In the genomic region with DNA sequence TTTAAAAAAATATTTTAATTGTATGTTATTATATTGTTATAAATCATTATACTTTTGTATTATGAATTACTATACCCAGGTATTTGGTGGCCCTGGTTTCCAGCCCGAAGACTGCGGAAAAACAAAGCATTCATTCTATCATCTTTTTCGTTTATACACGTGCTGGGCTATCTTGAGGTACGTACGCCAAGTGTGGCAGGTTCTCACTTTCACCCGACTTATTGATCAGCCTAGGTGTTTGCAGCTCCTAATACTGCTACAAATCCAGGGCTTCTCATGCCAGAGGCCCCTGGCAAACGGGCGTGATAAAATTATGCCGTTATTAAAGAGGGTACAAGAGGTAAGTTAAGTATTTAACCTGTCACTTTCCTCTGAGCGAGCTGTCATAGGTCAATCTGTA, we compare ENCODE assay signal across 9 mouse cellular contexts.
DNase-seq lines count a peak whose midpoint lies in the region; ATAC-seq and TF ChIP-seq lines count a peak whose summit lies in the region.
"Had no signal": no experiment of that assay in that cellular context is flagged by ENCODE, and none has a peak within 500 bp of the region (broad histone marks: within the 10 kb centered on the region; RNA-seq: fewer than 3 reads in every experiment).

No protein-coding gene starts in this region.

- H3K4me3 ChIP-seq in heart, postnatal 0 days (ENCODE audit: low read depth, low read length) = no peak overlapping the region
- no peak overlapping the region for H3K4me3 ChIP-seq in limb, embryonic 12.5 days (replicated peaks)
- H3K4me3 ChIP-seq: megakaryocyte, embryonic 14.5 days had no signal

- H3K4me1 ChIP-seq in heart, postnatal 0 days (ENCODE audit: control insufficient read depth, insufficient read depth) = peaks cover 6% of the 10 kb centered on the region; the same call in 1 of the 2 replicates
- peaks cover 15% of the 10 kb centered on the region for H3K4me1 ChIP-seq in limb, embryonic 12.5 days (replicated peaks)
- H3K4me1 ChIP-seq: megakaryocyte, embryonic 14.5 days had no signal

- no peaks in the 10 kb centered on the region for H3K36me3 ChIP-seq in heart, postnatal 0 days (replicated peaks; ENCODE audit: control insufficient read depth, insufficient read depth, low read length)
- H3K36me3 ChIP-seq in limb, embryonic 12.5 days = no peaks in the 10 kb centered on the region

- WGBS in heart, postnatal 0 days = 86% methylated on average over 11 of the region's 11 CpGs
- WGBS in limb, embryonic 12.5 days = 81% methylated on average over 11 of the region's 11 CpGs

- no peak for ATAC-seq in heart, postnatal 0 days (ENCODE audit: insufficient read depth, low read depth)
- ATAC-seq in limb, embryonic 12.5 days (ENCODE audit: insufficient number of reproducible peaks, insufficient read depth, low FRiP score, low TSS enrichment, low read depth) = no peak

- H3K4me2 ChIP-seq in heart, postnatal 0 days (ENCODE audit: low read depth, low read length) = no peak overlapping the region
- H3K4me2 ChIP-seq in limb, embryonic 12.5 days = no peak overlapping the region
- H3K4me2 ChIP-seq: liver, embryonic 11.5 days had no signal

- H3K27me3 ChIP-seq in heart, postnatal 0 days (ENCODE audit: control insufficient read depth, insufficient read depth, low read length) = no peaks in the 10 kb centered on the region
- no peaks in the 10 kb centered on the region for H3K27me3 ChIP-seq in limb, embryonic 12.5 days
- H3K27me3 ChIP-seq: megakaryocyte, embryonic 14.5 days had no signal

- TF ChIP-seq EP300 in heart, postnatal 0 days (IDR thresholded peaks at IDR 0.05; ENCODE audit: low read depth) = no peak

- H3K9ac ChIP-seq in heart, postnatal 0 days (replicated peaks; ENCODE audit: low read depth, low read length) = no peak overlapping the region
- no peak overlapping the region for H3K9ac ChIP-seq in limb, embryonic 12.5 days (replicated peaks)

- no peak for TF ChIP-seq CTCF in heart, postnatal 0 days (IDR thresholded peaks at IDR 0.05; ENCODE audit: low read depth)

- no peak for DNase-seq in heart, postnatal 0 days (ENCODE audit: low spot score)
- no peak for DNase-seq in heart, adult 18-20 months
- DNase-seq in testis, postnatal 10 days (ENCODE audit: low spot score) = peak; percentile 11
- no peak for DNase-seq in testis, postnatal 14 days (ENCODE audit: low spot score)
- no peak for DNase-seq in gastrocnemius, postnatal 4 days (ENCODE audit: low spot score in 2 of 2)
- DNase-seq in urinary bladder, postnatal 10 days (ENCODE audit: low spot score) = no peak

- no peaks in the 10 kb centered on the region for H3K9me3 ChIP-seq in heart, postnatal 0 days (replicated peaks; ENCODE audit: control insufficient read depth, low read length)
- no peaks in the 10 kb centered on the region for H3K9me3 ChIP-seq in limb, embryonic 12.5 days
- H3K9me3 ChIP-seq: megakaryocyte, embryonic 14.5 days had no signal

- H3K27ac ChIP-seq in heart, postnatal 0 days (ENCODE audit: low read depth) = peak overlapping the region; percentile 59
- H3K27ac ChIP-seq in limb, embryonic 12.5 days = peak overlapping the region; percentile 68
